Mouse (Mus musculus): Measurements from ENCODE around the gene Spata4. TPM values are rescaled to one million over a fixed set of nuclear protein-coding genes. Genes with fewer than 3 reads are reported as not detected.
"Not testable (repeated sequence)": the region's sequence is repeated elsewhere in the genome, so short reads cannot be mapped to it uniquely, and the experiment has no call there.

The Spata4 gene
- polyA plus RNA-seq, 1 experiment from 2014 or later, result 0.16 TPM

DNA sequence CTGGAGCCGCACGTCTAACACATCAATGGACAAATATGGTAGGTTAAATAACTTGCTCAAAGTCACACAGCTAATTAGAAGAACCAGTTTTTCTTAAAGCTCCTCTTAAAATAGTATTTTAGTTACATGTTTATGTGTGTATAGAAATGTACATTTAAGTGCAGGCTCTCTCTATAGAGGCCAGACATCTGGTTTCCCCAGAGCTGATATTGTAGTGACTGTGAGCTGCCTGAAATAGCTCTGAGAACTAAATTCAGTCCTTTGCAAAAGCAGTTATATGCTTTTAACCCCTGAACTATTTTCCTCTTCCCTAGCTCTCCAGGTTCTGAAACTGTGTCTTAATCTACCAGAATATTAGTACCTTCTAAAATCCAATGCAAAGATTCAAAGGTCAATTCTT lies 3.2 kb upstream of the Spata4 start:
- ATAC-seq (ENCODE audit: low FRiP score), result no peak
- no peak overlapping the region for H3K27ac ChIP-seq
- peaks cover 8% of the 10 kb centered on the region for H3K4me1 ChIP-seq (replicated peaks)
- 90% methylated on average over 2 of the region's 2 CpGs for WGBS
- H3K9me3 ChIP-seq, result no peaks in the 10 kb centered on the region
- H3K4me2 ChIP-seq, result no peak overlapping the region
- no peak overlapping the region for H3K4me3 ChIP-seq
- H3K27me3 ChIP-seq, result no peaks in the 10 kb centered on the region
- no peak overlapping the region for H3K9ac ChIP-seq
- no peaks in the 10 kb centered on the region for H3K36me3 ChIP-seq

- Histone ChIP-seq H3K27me3 (no peaks in the 10 kb centered on the region), H3K4me1 (replicated peaks) (peaks cover 8% of the 10 kb centered on the region), H3K27ac (no peak overlapping the region), H3K9ac (no peak overlapping the region), H3K4me3 (no peak overlapping the region), H3K4me2 (no peak overlapping the region), H3K9me3 (no peaks in the 10 kb centered on the region), H3K36me3 (no peaks in the 10 kb centered on the region)
- no peak for ATAC-seq (ENCODE audit: low FRiP score)
- WGBS, result 82% methylated on average over 4 of the region's 4 CpGs
Observed at GRCm38 (mm10) chr8:54603440-54603839, 2.9 kb downstream of the Spata4 start.

- Histone ChIP-seq H3K4me2 (no peak overlapping the region), H3K4me1 (replicated peaks) (no peaks in the 10 kb centered on the region), H3K9ac (no peak overlapping the region), H3K36me3 (no peaks in the 10 kb centered on the region), H3K27me3 (no peaks in the 10 kb centered on the region), H3K27ac (no peak overlapping the region), H3K4me3 (no peak overlapping the region), H3K9me3 (no peaks in the 10 kb centered on the region)
- no peak for ATAC-seq (ENCODE audit: low FRiP score)
- WGBS, result 92% methylated on average over 2 of the region's 2 CpGs
Observed at GRCm38 (mm10) chr8:54609336-54609735, 8.8 kb downstream of the Spata4 start.

DNA sequence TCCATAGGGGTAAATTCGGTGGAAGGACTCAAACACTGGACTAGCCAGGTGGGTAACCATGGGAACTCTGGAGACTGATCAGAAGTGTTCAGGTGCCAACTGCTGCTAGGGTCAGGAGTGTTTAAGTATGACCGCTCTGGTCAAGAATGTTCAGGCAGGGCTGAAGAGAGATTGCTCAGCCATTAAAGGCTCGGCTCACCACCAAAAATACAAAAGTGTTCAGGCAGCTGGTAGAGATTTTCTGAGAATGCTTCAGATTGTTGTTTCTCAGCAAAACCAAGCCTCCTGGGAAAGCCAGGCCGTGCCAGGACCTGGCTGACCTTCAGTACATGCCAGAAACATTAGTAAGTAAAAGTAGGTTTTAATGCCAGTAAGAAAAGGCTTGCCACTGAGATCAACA lies 9.7 kb downstream of the Spata4 start:
- ATAC-seq (ENCODE audit: low FRiP score), result no peak

GRCm38 (mm10) chr8:54616710-54617109 lies 16.1 kb downstream of the Spata4 start:
- not testable (repeated sequence) for H3K9ac ChIP-seq; H3K27ac ChIP-seq; H3K4me1 ChIP-seq (replicated peaks); H3K4me2 ChIP-seq; H3K9me3 ChIP-seq; ATAC-seq (ENCODE audit: low FRiP score); H3K4me3 ChIP-seq; H3K36me3 ChIP-seq; H3K27me3 ChIP-seq
- WGBS, result 88% methylated on average over 17 of the region's 17 CpGs

More for the DNA sequence above, 9.7 kb downstream of the Spata4 start:
- no peaks in the 10 kb centered on the region for H3K27me3 ChIP-seq
- H3K4me3 ChIP-seq, result no peak overlapping the region
- H3K4me1 ChIP-seq (replicated peaks), result no peaks in the 10 kb centered on the region
- H3K9me3 ChIP-seq, result no peaks in the 10 kb centered on the region
- H3K27ac ChIP-seq, result no peak overlapping the region
- no peak overlapping the region for H3K9ac ChIP-seq
- H3K36me3 ChIP-seq, result no peaks in the 10 kb centered on the region
- 73% methylated on average over 4 of the region's 4 CpGs for WGBS
- no peak overlapping the region for H3K4me2 ChIP-seq

GRCm38 (mm10) chr8:54638634-54639033 lies 38.1 kb downstream of the Spata4 start:
- Histone ChIP-seq H3K4me1 (replicated peaks) (no peaks in the 10 kb centered on the region), H3K36me3 (no peaks in the 10 kb centered on the region), H3K27ac (no peak overlapping the region), H3K9me3 (no peaks in the 10 kb centered on the region), H3K9ac (no peak overlapping the region), H3K27me3 (no peaks in the 10 kb centered on the region), H3K4me2 (no peak overlapping the region), H3K4me3 (no peak overlapping the region)
- ATAC-seq (ENCODE audit: low FRiP score), result no peak
- 52% methylated on average over 4 of the region's 4 CpGs for WGBS

Other genes starting within 250 kb of the Spata4 start
- 6.7 and 7.9 TPM in 2 replicates for gene Asb5, start 71.2 kb upstream of the Spata4 start, polyA plus RNA-seq (2015; fragmentation: Nextera tagmentation; extraction: Ambion mirVana)
- 53.1 and 56.2 TPM in 2 replicates for gene Spcs3, start 70.8 kb upstream of the Spata4 start, polyA plus RNA-seq (2015; fragmentation: Nextera tagmentation; extraction: Ambion mirVana)

All from hindbrain, embryonic 13.5 days (tissue).